Mouse (Mus musculus) liver, embryonic 13.5 days (tissue): ENCODE measurements around the gene Dok7. TPM values are rescaled to one million over a fixed set of nuclear protein-coding genes. Genes with fewer than 3 reads are reported as not detected.

Experiments
- microRNA-seq: library from miRNA; unstranded; fragments of <30 nt; microRNA quantifications from one replicate; pipeline ENCODE4, GENCODE M21; 2016
- polyA plus RNA-seq: library from polyadenylated mRNA; unstranded; fragments of >200 nt; fragmentation: Nextera tagmentation; extraction: Ambion mirVana; gene quantifications from 2 replicates; pipeline ENCODE4 v1.2.1, GENCODE M21; 2015

Dok7 gene
- polyA plus RNA-seq, 1 experiment from 2014 or later, result 0.16 TPM

Small RNAs within 50 kb of the gene (microRNA-seq; reads per million reads assigned to microRNA genes)
- gene Mir3097, result 6.5 reads per million, percentile 16 among the genes with 10 or more reads in this experiment

Other genes starting within 250 kb of the Dok7 start
- 0.17 and 0.24 TPM in 2 replicates for gene Msantd1, start 148.8 kb upstream of the Dok7 start, polyA plus RNA-seq
- gene Rgs12, start 107.3 kb upstream of the Dok7 start, polyA plus RNA-seq, result 21.7 and 28.8 TPM in 2 replicates
- 51.6 and 53.5 TPM in 2 replicates for gene Hgfac, start 15.3 kb upstream of the Dok7 start, polyA plus RNA-seq
- gene Lrpap1, start 49.0 kb downstream of the Dok7 start, polyA plus RNA-seq, result 64.0 and 76.5 TPM in 2 replicates
- gene Adra2c, start 221.6 kb downstream of the Dok7 start, polyA plus RNA-seq, result not detected in 2 replicates